Mouse (Mus musculus): ENCODE results near the gene Sept7.

- TF ChIP-seq CTCF (IDR thresholded peaks at IDR 0.05; ENCODE audit: borderline replicate concordance, insufficient read depth, low read depth, low read length) (no peak), POLR2A (IDR thresholded peaks at IDR 0.05; ENCODE audit: borderline replicate concordance, insufficient read depth, low read length) (no peak)
Observed at GRCm38 (mm10) chr9:25208087-25208803, 44.0 kb upstream of the Sept7 start.

Data from cerebellum, adult 2 months (tissue).